Mouse (Mus musculus): ENCODE results near the gene Ksr1. TPM values are rescaled to one million over a fixed set of nuclear protein-coding genes. Genes with fewer than 3 reads are reported as not detected.

The Ksr1 gene
- total and polyA plus RNA-seq, 3 experiments = 22.5 to 73.1 (median 61.2) TPM

- in situ Hi-C loops (cut with MboI; ENCODE audit: low pct_ligation_motif_present, low pct_unique_long_range_greater_than_20kb, low sequenced_read_pairs) = no loop called here
Observed at GRCm38 (mm10) chr11:79138621-79139020, 7.6 kb downstream of the Ksr1 start.

GRCm38 (mm10) chr11:79137245-79137644, 9.0 kb downstream of the Ksr1 start:
- in situ Hi-C loops (cut with MboI; ENCODE audit: low pct_ligation_motif_present, low pct_unique_long_range_greater_than_20kb, low sequenced_read_pairs) (no loop called here), dilution Hi-C loops (cut with MboI; ENCODE audit: extremely low pct_ligation_motif_present, extremely low pct_unique_long_range_greater_than_20kb, low sequenced_read_pairs) (no loop called here)
- Histone ChIP-seq H3K27ac (ENCODE audit: insufficient read depth, low read depth) (no peak overlapping the region), H3K36me3 (replicated peaks in 1 of 2; ENCODE audit: control insufficient read depth in 1 of 2, insufficient read depth in 1 of 2, low read length in 1 of 2) (peaks cover 9 to 66% of the 10 kb centered on the region in 2 experiments), H3K79me2 (replicated peaks; ENCODE audit: control insufficient read depth, extremely low read depth, insufficient read depth, poor library complexity, severe bottlenecking) (peaks cover 100% of the 10 kb centered on the region), H3K4me1 (ENCODE audit: control insufficient read depth in 1 of 2, insufficient read depth in 2 of 2) (peaks cover 47 to 84% of the 10 kb centered on the region in 2 experiments), H3K9ac (ENCODE audit: insufficient read depth, low read depth) (no peak overlapping the region), H3K4me2 (ENCODE audit: insufficient read depth, low read depth, poor library complexity, severe bottlenecking) (no peak overlapping the region), H3K4me3 (replicated peaks in 1 of 3; ENCODE audit: low read depth in 2 of 3, low read length in 2 of 3, poor library complexity in 1 of 3) (no peak overlapping the region), H3K9me3 (replicated peaks; ENCODE audit: low read length) (peaks cover 11% of the 10 kb centered on the region), H3K27me3 (replicated peaks) (no peaks in the 10 kb centered on the region)
- no peak for DNase-seq (ENCODE audit: extremely low read depth)
- TF ChIP-seq ELF1 (IDR thresholded peaks at IDR 0.05; ENCODE audit: low read depth, low read length) = no peak
- no peak for TF ChIP-seq MYC (IDR thresholded peaks at IDR 0.05; ENCODE audit: low read depth, low read length)
- TF ChIP-seq PAX5 (IDR thresholded peaks at IDR 0.05; ENCODE audit: low read length) = no peak
- no peak for TF ChIP-seq RAD21 (IDR thresholded peaks at IDR 0.05; ENCODE audit: low read depth, low read length)
- no peak for TF ChIP-seq ZMIZ1 (IDR thresholded peaks at IDR 0.05; ENCODE audit: low read depth, low read length)
- no peak for TF ChIP-seq EP300 (IDR thresholded peaks at IDR 0.05; ENCODE audit: low read length)
- TF ChIP-seq JUN (IDR thresholded peaks at IDR 0.05; ENCODE audit: insufficient read depth, low read depth, low read length) = no peak
- no peak for TF ChIP-seq IRF4 (IDR thresholded peaks at IDR 0.05; ENCODE audit: low read depth, low read length)
- TF ChIP-seq CHD1 (IDR thresholded peaks at IDR 0.05; ENCODE audit: low read depth, low read length) = no peak
- no peak for TF ChIP-seq ETS1 (conservative IDR thresholded peaks at IDR 0.05; ENCODE audit: low read depth, low read length)

More at GRCm38 (mm10) chr11:79138621-79139020, 7.6 kb downstream of the Ksr1 start:
- dilution Hi-C loops (cut with MboI; ENCODE audit: extremely low pct_ligation_motif_present, extremely low pct_unique_long_range_greater_than_20kb, low sequenced_read_pairs) = no loop called here
- DNase-seq (ENCODE audit: extremely low read depth) = no peak
- no peak overlapping the region for H3K27ac ChIP-seq (ENCODE audit: insufficient read depth, low read depth)
- H3K9ac ChIP-seq (ENCODE audit: insufficient read depth, low read depth) = no peak overlapping the region
- H3K36me3 ChIP-seq (replicated peaks in 1 of 2; ENCODE audit: control insufficient read depth in 1 of 2, insufficient read depth in 1 of 2, low read length in 1 of 2) = peaks cover 9 to 67% of the 10 kb centered on the region in 2 experiments
- no peak overlapping the region for H3K4me3 ChIP-seq (replicated peaks in 1 of 3; ENCODE audit: low read depth in 2 of 3, low read length in 2 of 3, poor library complexity in 1 of 3)
- peaks cover 40 to 82% of the 10 kb centered on the region in 2 experiments for H3K4me1 ChIP-seq (ENCODE audit: control insufficient read depth in 1 of 2, insufficient read depth in 2 of 2)
- TF ChIP-seq MAX (IDR thresholded peaks at IDR 0.05; ENCODE audit: low read length) (no peak), RAD21 (IDR thresholded peaks at IDR 0.05; ENCODE audit: low read depth, low read length) (no peak), MYC (IDR thresholded peaks at IDR 0.05; ENCODE audit: low read depth, low read length) (no peak), USF2 (conservative IDR thresholded peaks at IDR 0.05; ENCODE audit: low read depth, low read length) (no peak), GABPA (IDR thresholded peaks at IDR 0.05; ENCODE audit: insufficient replicate concordance, low read depth, low read length) (no peak), HCFC1 (IDR thresholded peaks at IDR 0.05; ENCODE audit: low read depth, low read length) (no peak), CTCF (conservative IDR thresholded peaks at IDR 0.05 in 1 of 2, IDR thresholded peaks at IDR 0.05 in 1 of 2; ENCODE audit: low read depth in 2 of 2, low read length in 2 of 2) (no peak), E2F4 (IDR thresholded peaks at IDR 0.05; ENCODE audit: insufficient replicate concordance, low read depth, low read length) (no peak), MAZ (IDR thresholded peaks at IDR 0.05; ENCODE audit: low read depth, low read length) (no peak), NELFE (IDR thresholded peaks at IDR 0.05; ENCODE audit: low read depth, low read length) (no peak), RCOR1 (conservative IDR thresholded peaks at IDR 0.05; ENCODE audit: low read depth, low read length) (no peak), SIN3A (IDR thresholded peaks at IDR 0.05; ENCODE audit: low read length) (no peak), NRF1 (IDR thresholded peaks at IDR 0.05; ENCODE audit: low read depth, low read length) (no peak), IRF4 (IDR thresholded peaks at IDR 0.05; ENCODE audit: low read depth, low read length) (no peak), ZMIZ1 (IDR thresholded peaks at IDR 0.05; ENCODE audit: low read depth, low read length) (no peak), POLR2AphosphoS2 (IDR thresholded peaks at IDR 0.05; ENCODE audit: low read depth, low read length) (no peak)
- H3K27me3 ChIP-seq (replicated peaks) = no peaks in the 10 kb centered on the region
- peaks cover 100% of the 10 kb centered on the region for H3K79me2 ChIP-seq (replicated peaks; ENCODE audit: control insufficient read depth, extremely low read depth, insufficient read depth, poor library complexity, severe bottlenecking)
- peaks cover 11% of the 10 kb centered on the region for H3K9me3 ChIP-seq (replicated peaks; ENCODE audit: low read length)
- no peak overlapping the region for H3K4me2 ChIP-seq (ENCODE audit: insufficient read depth, low read depth, poor library complexity, severe bottlenecking)
